Mouse (Mus musculus): Measurements from ENCODE around the gene Psmc3ip.

Psmc3ip gene

GRCm38 (mm10) chr11:101050359-101050758, 44.9 kb downstream of the Psmc3ip start:
- DNase-seq, result no peak

GRCm38 (mm10) chr11:101047502-101047901, 47.7 kb downstream of the Psmc3ip start:
- DNase-seq, result no peak

GRCm38 (mm10) chr11:101046440-101046839, 48.8 kb downstream of the Psmc3ip start:
- no peak for DNase-seq

GRCm38 (mm10) chr11:101045826-101046225, 49.4 kb downstream of the Psmc3ip start:
- DNase-seq, result no peak

All from kidney, adult 8-10 months (tissue).